Mouse (Mus musculus) mature B cell (primary cell): ENCODE data around the gene Hypk.

Source experiments
- in situ Hi-C: fragments of 300-500 bp; cut with MboI; formaldehyde crosslinking; loops from 2 replicates; pipeline ENCODE4 v1.14.3; 2019

Gene Hypk

DNA sequence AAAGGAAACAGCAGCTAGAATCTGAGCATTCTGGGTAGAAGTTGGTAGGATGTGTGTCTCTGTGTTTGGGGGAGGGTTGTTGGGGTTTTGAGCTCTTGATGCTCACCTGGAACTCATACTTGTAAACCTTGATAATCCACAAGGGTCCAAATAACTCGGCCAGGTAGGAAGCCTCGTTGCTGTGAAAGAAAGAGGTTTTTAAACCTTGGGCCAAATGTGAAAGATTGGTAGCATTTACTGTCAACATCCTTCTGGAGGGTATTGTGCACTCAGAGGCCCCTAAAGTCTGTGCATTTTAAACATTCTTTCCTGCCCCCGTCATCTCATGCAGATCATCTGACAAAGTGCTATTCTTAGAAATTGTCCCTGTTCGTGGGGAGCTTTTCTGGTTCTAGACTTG lies at the start of gene Hypk:
TSS of gene Hypk (plus strand) at position 301 of the 400 bp plus-strand sequence.
- in situ Hi-C loops = no loop called here

GRCm38 (mm10) chr2:121403296-121403695 lies 49.8 kb upstream of the Hypk start:
- in situ Hi-C loops = no loop called here

- in situ Hi-C loops = no loop called here
Measured at GRCm38 (mm10) chr2:121408160-121408559, 44.9 kb upstream of the Hypk start.

GRCm38 (mm10) chr2:121412843-121413386 lies 40.2 kb upstream of the Hypk start:
- in situ Hi-C loops = no loop called here

- in situ Hi-C loops = no loop called here
Measured at GRCm38 (mm10) chr2:121413387-121414042, 39.6 kb upstream of the Hypk start, which contains the start of the genes Pdia3 and Catsper2. Gene Pdia3, plus strand, starts transcription at chr2:121413775. Gene Catsper2, minus strand, starts transcription at chr2:121413792.

DNA sequence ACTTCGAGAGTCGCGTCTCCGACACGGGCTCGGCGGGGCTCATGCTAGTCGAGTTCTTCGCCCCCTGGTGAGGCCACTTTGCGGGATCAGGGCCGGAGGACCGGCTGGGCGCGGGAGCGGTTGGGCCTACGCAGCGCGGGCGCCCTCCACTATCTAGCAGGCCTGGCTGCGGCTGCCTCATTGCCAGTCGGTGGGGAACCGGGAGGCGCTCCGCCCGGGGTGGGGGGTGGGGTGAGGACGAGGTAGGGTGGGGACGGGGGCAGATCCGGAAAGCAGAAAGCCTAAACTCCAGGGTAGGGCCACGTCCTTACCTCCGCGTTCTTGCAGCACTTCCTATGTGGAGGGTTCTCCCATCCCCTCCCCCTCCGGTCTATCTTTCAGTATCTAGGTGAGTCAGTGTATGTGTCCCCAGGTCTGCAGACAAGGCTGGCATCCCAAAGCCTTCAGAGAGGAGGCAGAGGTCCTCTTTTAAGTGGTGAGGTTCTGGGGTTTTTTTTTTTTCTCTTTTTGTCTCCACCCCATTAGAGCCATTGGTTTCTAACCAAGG lies 38.9 kb upstream of the Hypk start:
- in situ Hi-C loops = no loop called here

GRCm38 (mm10) chr2:121415103-121415502 lies 38.0 kb upstream of the Hypk start:
- in situ Hi-C loops = no loop called here

DNA sequence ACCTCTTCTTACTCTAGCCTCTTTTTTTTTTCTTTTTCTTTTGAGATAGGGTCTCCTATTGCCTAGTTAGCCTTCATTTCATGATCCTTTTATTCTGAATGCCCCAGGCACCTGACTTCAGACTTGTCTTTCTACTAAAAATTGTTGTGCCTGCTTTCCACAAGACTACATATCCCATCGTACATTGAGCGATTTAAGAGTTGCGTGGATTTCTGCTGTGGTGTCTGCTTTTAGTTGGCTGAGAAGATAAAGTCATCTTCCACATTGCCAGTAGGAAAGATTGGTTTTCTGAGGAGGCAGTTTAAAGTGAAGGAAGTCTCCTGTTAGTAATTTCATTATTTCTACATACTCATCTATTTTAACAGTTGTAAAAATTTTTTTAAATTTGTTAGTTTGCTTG lies 37.5 kb upstream of the Hypk start:
- in situ Hi-C loops = no loop called here

DNA sequence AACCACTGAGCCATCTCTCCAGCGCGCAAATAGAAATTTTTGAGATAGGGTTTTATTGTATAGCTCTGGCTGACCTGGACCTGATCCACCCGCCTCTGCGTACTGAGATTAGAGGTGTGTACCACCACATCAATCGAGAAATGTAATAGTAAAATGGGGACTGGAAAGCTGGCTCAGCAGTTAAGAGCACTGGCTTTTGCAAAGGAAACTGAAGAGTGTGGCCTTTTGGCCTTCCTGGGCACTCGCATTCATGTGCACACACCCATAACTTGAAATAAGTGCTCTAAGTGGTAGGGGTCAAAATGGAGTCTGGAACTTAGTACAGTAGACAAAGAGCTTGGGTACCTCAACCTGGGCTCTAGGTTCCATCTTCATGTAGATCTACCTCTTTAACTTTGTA lies 36.7 kb upstream of the Hypk start:
- in situ Hi-C loops = no loop called here

- in situ Hi-C loops = no loop called here
Measured at GRCm38 (mm10) chr2:121418476-121418875, 34.6 kb upstream of the Hypk start.

DNA sequence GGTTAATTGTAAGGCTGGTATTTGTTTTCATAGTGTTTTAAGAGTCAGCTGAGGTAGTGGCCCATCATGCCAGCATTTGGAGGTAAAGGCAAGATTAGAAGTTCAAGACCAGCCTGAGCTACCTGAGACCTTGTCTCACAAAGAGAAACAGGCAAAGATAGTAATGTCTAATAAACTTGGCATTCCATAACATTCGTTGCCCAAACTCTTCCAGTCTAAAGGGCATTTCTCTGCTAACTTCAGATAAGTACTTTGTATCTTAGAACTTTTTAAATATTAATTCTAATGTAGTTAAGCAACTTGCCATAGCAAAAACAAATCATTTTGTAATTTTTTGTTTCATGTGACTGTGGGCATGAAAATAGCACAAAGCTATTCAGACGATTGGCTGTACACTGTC lies 29.9 kb upstream of the Hypk start:
- in situ Hi-C loops = no loop called here

DNA sequence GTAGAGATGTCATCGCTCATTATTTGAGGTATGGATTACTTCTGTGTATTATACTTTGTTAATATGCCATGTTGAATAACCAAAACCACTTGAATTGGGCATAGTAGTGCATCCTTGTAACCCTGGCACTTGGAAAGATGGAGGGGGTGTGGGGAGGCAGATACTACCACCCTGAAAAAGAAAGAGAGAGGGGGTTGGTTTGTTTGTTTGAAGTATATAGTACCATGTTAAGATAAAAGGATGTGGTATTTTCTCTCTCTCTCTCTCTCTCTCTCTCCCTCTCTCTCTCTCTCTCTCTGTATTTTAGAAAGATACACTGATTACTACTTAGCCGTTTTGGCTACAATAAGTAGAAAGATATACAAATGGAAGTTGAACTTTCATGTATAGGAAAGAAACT lies 27.2 kb upstream of the Hypk start:
- in situ Hi-C loops = no loop called here

- in situ Hi-C loops = no loop called here
Measured at GRCm38 (mm10) chr2:121434854-121435253, 18.2 kb upstream of the Hypk start.

DNA sequence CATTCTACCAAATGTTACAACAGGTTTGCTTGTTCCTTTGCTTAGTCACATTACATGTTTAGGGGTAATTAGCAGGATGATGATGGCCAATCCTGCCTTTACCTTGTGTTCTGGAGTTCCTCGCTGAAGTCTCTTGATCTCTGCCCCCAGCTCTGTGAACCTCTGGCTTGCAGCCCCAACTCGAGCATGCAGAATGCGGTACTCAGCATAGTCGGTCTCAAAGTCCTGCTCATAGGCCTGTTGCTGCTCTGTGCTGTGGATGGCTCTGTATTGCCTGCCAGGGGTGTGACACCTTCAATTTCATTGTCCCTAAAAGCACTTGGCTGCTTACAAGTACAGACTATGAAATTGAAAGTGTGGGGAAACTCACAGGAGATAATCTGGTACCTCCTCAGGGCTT lies 13.3 kb upstream of the Hypk start:
- in situ Hi-C loops = no loop called here

- in situ Hi-C loops = no loop called here
Measured at GRCm38 (mm10) chr2:121440834-121441605, 12.1 kb upstream of the Hypk start.

DNA sequence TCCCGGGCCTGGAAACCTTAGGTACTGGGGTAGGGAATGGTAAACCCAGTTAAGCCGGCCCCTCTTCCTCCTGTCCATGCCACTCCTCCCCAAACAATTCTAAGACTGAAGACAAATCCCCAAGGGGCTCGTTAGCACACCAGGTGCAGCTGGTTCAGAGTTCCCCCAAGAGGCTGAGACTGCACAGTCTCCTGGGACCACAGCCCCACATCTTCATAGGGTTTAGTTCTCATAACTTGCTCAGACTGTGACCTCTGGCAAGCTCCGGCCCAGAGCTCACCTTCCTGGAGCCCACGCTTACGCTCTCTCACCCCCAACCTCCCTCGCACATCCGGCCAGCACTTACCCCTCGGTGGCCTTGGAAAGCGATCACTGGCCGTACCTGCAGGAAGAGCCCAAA lies 11.3 kb upstream of the Hypk start:
- in situ Hi-C loops = no loop called here

- in situ Hi-C loops = no loop called here
Measured at GRCm38 (mm10) chr2:121442259-121443067, 10.6 kb upstream of the Hypk start.

DNA sequence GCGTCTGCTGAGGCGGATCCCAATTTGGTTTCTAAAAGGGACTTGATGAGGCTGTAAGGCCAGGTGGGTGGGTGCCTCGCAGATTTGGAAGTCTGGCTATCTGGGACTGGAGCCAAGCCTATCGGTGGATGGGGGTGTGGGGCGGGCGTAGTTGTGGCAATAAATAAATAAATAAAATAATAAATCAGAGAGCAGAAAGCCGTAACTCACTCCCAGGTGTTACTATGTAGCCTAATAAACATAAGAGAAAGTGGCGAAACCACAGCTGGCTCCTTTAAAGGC lies 10.1 kb upstream of the Hypk start:
- in situ Hi-C loops = no loop called here

DNA sequence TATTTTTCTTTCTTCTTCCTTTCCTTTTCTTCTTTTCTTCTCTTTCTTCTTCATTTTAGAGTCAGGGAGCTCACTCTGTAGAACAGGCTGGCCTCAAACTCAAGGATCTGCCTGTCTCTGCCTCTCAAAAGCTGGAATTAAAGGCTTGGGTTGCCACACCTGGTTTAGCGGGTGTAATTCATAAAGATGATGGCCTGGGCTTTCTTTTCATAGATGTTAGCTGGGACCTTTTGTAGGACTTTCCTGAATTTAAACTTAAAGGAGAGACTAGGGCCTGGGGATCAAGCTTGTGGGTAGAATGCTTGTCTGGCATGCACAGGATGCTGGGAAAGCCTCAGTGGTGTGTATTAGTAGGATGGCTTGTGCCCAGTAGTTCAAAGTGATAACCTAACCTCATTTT lies 8.9 kb upstream of the Hypk start, which contains the start of gene Ell3:
TSS of gene Ell3 (minus strand) at position 101 of the 400 bp plus-strand sequence.
- in situ Hi-C loops = no loop called here

- in situ Hi-C loops = no loop called here
Measured at GRCm38 (mm10) chr2:121445117-121445516, 8.0 kb upstream of the Hypk start.

DNA sequence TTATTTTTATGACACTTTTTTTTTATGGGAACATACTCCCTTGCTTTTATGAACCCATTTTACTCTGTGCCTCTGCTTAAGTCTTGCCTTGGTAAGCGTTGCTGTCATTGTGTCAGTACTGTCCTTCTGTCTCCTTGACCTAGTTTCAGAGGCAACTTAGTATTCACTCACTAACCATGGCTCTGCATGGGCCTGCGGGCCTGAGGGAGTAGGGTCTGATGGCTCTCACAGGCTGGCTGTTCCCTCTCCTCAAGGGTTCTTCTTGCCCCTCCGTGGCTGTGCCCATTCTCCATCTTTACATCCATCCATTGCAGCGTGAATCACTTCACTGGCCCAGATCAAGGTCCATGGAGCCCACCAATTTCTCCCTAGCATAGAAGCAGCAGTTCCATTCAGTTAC lies 6.6 kb upstream of the Hypk start:
- in situ Hi-C loops = no loop called here

GRCm38 (mm10) chr2:121447006-121447405 lies 6.1 kb upstream of the Hypk start:
- in situ Hi-C loops = no loop called here
